ENCODE assay signal across 30 mouse cellular contexts in the genomic region with DNA sequence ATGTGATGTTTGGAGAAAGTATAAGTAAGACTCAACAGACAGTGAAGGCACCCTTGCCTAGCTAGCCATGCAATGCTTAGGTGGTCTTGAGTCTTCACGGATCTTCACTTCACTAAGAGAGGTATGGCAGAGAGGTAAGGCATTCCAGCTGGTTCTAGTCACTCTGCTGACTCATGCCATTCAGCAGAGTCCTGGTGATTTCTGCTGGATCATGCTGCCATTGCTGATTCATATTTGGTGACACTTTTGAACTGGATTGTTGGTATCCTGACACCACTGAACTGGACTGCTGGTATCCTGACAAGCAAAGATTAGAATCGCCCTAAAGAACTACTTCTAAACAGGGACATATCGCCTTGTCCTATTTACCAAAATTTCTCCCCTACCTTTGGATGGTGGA. TPM values are rescaled to one million over a fixed set of nuclear protein-coding genes. Genes with fewer than 3 reads are reported as not detected.
"Had no signal": no experiment of that assay in that cellular context is flagged by ENCODE, and none has a peak within 500 bp of the region (broad histone marks: within the 10 kb centered on the region; RNA-seq: fewer than 3 reads in every experiment).

No protein-coding gene starts in this region.

- DNase-seq: cerebellum, adult 18-20 months; cerebellum, adult 2 months; cerebellum, adult 8-10 months; cerebellum, adult 9-10 months; cerebellum, adult 9-11 months; cerebellum, postnatal 10 days; cerebellum, postnatal 14 days; cerebellum, postnatal 25 days; cerebellum, postnatal 36 days; embryo, embryonic 11 days; forebrain, postnatal 0 days; gastrocnemius, adult 2 months; gastrocnemius, postnatal 10 days; gastrocnemius, postnatal 14 days; gastrocnemius, postnatal 25 days; gastrocnemius, postnatal 36 days; heart, adult 11 months had no signal

- ATAC-seq: forebrain, embryonic 13.5 days; forebrain, embryonic 14.5 days; forebrain, embryonic 15.5 days; forebrain, embryonic 16.5 days; forebrain, postnatal 0 days had no signal

- H3K9ac ChIP-seq: embryonic facial prominence, embryonic 12.5 days; embryonic facial prominence, embryonic 13.5 days; embryonic facial prominence, embryonic 15.5 days; forebrain, embryonic 12.5 days; forebrain, embryonic 13.5 days; forebrain, embryonic 15.5 days; forebrain, postnatal 0 days had no signal

- H3K27ac ChIP-seq: embryonic facial prominence, embryonic 10.5 days; embryonic facial prominence, embryonic 12.5 days; embryonic facial prominence, embryonic 13.5 days; embryonic facial prominence, embryonic 15.5 days; forebrain, embryonic 10.5 days; forebrain, embryonic 12.5 days; forebrain, embryonic 13.5 days; forebrain, embryonic 15.5 days; gastrocnemius, adult 2 months had no signal

- H3K36me3 ChIP-seq: embryonic facial prominence, embryonic 10.5 days; embryonic facial prominence, embryonic 12.5 days; embryonic facial prominence, embryonic 13.5 days; embryonic facial prominence, embryonic 15.5 days; forebrain, embryonic 10.5 days; forebrain, embryonic 12.5 days; forebrain, embryonic 15.5 days had no signal

- H3K4me2 ChIP-seq: embryonic facial prominence, embryonic 12.5 days; embryonic facial prominence, embryonic 13.5 days; embryonic facial prominence, embryonic 15.5 days; forebrain, embryonic 12.5 days; forebrain, embryonic 13.5 days; forebrain, embryonic 15.5 days had no signal

- H3K4me1 ChIP-seq: embryonic facial prominence, embryonic 10.5 days; embryonic facial prominence, embryonic 12.5 days; embryonic facial prominence, embryonic 13.5 days; embryonic facial prominence, embryonic 15.5 days; forebrain, embryonic 10.5 days; forebrain, embryonic 12.5 days; forebrain, embryonic 13.5 days; forebrain, embryonic 15.5 days had no signal

- H3K27me3 ChIP-seq: embryonic facial prominence, embryonic 12.5 days; embryonic facial prominence, embryonic 13.5 days; embryonic facial prominence, embryonic 15.5 days; forebrain, embryonic 12.5 days; forebrain, embryonic 13.5 days; forebrain, embryonic 15.5 days had no signal

- H3K9me3 ChIP-seq: embryonic facial prominence, embryonic 10.5 days; embryonic facial prominence, embryonic 12.5 days; embryonic facial prominence, embryonic 13.5 days; embryonic facial prominence, embryonic 15.5 days; forebrain, embryonic 10.5 days; forebrain, embryonic 12.5 days; forebrain, embryonic 13.5 days; forebrain, embryonic 15.5 days had no signal

- H3K4me3 ChIP-seq: embryonic facial prominence, embryonic 10.5 days; embryonic facial prominence, embryonic 12.5 days; embryonic facial prominence, embryonic 13.5 days; embryonic facial prominence, embryonic 15.5 days; erythroblast, embryonic 14.5 days; forebrain, embryonic 10.5 days; forebrain, embryonic 12.5 days; forebrain, embryonic 13.5 days; forebrain, embryonic 15.5 days; gastrocnemius, adult 2 months had no signal

RNA-seq across cellular contexts. Expression of a gene that starts 20.3 kb away (rescaled TPM):
- polyA plus RNA-seq: embryonic facial prominence, embryonic 10.5 days; embryonic facial prominence, embryonic 11.5 days; embryonic facial prominence, embryonic 12.5 days; embryonic facial prominence, embryonic 13.5 days; erythroblast, embryonic 14.5 days; forebrain, embryonic 10.5 days; forebrain, embryonic 11.5 days had no signal
